Mouse (Mus musculus) thymus, postnatal 0 days (tissue): ENCODE results near the gene Cep170b. TPM values are rescaled to one million over a fixed set of nuclear protein-coding genes. Genes with fewer than 3 reads are reported as not detected.
A peak's percentile ranks its signal among the peaks of the same experiment; 100 is the strongest.

Experiments used
- DNase-seq: peaks from one replicate; pipeline ENCODE4 v3.0.0-alpha.2; 2015; ENCODE audit warnings: low spot score
- polyA plus RNA-seq: library from polyadenylated mRNA; unstranded; fragments of >200 nt; fragmentation: Nextera tagmentation; extraction: Ambion mirVana; gene quantifications from 2 replicates; pipeline ENCODE4 v1.2.1, GENCODE M21; 2015

Gene Cep170b
- 4.3 and 4.9 TPM in 2 replicates for polyA plus RNA-seq

GRCm38 (mm10) chr12:112720216-112720615 lies at the start of gene Cep170b:
Gene Cep170b, plus strand, starts transcription at chr12:112720455.
- DNase-seq = no peak

DNA sequence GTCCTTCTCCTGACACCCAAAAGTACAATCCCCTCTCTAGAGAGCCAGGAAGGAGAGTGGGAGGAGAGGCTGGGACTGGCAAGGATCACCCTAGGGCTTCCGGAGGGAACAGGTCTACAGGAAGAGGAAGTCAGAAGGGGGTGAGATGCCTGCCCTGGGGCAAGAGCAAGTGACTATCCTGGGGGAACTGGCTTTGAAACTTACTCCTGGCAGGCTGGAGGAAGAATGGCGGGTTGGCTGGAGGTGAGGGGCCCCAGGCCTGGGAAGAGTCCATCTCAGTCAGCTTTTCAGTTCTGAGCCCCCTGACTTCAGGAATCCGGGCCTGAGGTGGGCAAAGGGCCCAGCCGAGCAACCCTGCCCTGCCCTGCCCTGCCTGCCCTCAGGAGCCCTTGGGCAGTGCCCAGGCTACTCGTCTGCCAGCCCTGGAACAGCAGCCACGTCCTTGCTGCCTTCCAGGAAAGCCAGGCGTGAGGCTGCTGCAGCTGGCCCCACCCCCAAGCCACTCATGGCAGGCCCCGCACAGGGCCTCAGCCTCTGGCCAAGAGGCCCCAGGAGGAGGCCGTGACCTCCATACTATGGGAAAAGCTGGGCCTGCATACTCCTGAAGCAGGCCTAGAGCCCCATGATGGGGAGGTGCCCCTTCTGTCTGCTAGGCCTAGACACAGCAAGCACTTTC lies 49.4 kb upstream of the Cep170b start:
- no peak for DNase-seq

- no peak for DNase-seq
These were observed 48.4 kb upstream of the Cep170b start for GRCm38 (mm10) chr12:112671891-112672290.

DNA sequence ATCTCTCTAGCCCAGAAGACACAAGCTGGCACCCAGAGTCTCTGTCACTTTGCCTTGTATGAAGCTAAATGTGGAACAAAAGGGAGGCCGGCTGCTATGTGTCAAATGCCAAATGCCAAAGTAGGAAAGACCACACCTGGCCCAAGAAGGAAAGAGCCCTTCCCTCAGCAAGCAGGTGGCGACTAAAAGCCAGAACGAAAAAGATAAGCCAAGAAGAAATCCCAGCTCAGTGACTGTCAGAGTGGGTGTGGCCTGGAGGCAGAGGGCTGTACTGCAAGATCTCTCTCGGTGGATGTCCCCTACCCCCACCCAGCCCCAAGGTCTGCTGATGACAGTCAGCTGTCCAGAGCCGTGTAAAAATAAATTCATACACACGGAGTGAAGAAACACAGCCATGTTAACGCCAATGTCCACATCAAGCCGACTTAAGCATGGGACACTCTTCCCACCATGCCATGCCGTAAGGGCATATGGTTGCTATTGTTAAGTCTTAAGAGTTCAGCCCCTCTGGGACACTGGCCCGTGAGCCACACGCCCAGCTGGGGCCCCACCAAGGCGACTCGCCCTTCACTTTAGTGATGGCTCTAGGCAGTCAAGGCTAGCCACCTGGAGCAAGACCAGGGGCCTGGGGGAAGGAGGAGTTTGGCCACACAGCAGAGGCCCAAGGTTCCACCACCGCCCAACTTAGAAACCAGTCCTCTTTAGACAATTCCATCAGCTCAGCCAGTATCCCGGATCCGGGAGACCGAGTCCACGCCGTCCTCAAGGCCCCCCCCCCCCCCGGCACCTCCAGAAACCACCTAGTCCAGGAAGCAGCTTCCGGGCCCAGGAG lies 47.3 kb upstream of the Cep170b start:
- DNase-seq = peak; percentile 33

DNA sequence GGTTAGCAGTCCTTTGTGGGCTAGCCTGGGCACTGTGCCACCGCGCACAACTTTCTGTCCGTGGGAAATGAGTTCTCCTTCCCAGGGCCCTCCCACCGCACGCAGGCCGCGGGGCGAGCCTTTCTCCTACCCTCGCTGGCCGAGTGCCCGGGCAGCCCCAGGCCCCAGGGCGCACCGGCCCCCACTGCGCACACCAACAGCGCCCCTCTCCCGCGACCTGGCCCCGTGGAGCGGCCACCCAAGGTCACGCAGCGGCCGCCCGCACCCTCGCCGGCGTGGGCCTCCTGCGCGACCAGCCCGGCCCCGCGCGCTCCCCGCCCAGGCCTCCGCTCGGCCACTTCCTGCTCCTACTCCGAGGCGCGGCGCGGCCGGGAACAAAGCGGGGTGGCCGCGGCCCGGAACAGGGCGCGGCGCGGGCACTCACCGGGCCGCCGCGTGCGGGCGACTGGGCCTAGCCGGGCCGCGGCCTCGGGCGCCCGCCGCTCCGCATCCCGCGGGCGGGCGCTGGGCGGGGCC lies 46.6 kb upstream of the Cep170b start:
- DNase-seq = peak; percentile 44

DNA sequence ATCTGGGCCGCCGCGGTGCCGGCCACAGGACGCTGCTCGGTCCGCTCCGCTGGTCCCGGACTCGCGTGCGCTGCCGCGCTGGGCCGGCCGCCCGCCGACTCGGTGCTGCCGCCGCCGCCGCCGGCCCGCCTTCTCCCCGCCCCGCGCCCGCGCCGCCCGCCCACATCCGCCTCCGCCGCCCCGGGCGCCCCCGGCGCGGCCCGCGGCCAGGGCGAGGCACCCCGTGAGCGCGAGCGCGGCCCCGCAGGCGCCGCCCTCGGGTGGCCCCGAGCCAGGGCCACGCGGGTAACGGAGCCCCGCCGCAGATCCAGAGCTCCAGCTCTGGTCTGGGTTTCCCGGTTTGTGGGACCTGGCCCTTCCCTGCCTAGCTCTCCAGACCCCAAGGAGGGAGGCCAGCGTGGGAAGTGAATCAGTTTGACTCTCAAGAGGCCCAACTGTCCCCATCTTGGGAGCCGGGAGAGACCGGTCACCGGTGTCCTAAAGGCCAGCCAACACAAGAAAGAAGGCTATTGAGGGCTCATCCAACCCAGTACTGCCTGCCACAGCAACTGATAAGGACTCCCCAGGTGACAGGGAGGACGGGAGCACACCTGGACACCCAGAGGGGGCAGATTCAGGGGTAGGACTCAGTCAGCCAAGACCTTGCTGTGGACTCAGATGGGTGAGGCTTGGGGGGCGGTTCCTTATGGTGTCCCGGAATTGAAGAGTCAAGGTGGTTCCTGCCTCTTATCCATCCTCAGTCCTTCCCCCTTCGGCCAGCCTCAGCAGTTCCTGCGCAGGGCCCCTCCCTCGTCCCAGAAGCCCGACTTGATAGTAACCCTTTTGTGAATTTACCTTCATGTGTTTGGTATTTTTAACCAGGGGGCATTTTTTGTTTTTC lies 45.9 kb upstream of the Cep170b start, which contains the start of gene Akt1:
TSS of gene Akt1 (minus strand) at position 753 of the 880 bp plus-strand sequence.
- peak; percentile 52 for DNase-seq

- peak; percentile 90 for DNase-seq
These were observed 44.8 kb upstream of the Cep170b start for GRCm38 (mm10) chr12:112675245-112676035.

GRCm38 (mm10) chr12:112677076-112677475 lies 43.2 kb upstream of the Cep170b start:
- no peak for DNase-seq

DNA sequence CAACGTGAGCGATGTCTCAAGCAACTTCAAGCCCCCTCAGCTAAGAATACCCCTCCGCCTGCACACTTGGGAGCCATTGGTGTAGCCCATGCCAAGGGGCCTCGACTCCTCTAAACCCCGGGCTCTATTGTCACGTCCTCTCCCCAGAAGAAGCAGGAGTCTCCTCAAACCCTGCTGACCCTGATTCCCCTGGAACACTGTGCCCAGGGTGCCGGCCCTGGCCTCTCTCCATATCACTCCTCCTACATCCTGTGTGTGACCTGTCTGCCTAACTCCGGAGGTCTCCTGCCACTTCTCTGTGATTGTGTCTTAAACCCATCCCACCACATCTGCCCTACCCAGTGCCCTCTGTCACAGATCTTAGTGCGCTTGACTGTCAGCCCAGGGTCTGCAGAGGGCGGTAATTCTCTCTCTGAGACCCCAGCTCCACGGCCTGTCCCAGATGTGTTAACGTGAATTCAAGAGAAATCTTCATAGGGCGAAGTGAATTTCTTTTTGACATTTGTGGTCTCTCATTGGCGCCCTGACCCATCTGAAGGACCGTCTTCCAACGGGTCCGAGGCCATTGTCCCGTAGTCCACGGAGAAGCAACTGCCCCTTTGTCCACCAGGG lies 42.2 kb upstream of the Cep170b start:
- DNase-seq = peak; percentile 30

DNA sequence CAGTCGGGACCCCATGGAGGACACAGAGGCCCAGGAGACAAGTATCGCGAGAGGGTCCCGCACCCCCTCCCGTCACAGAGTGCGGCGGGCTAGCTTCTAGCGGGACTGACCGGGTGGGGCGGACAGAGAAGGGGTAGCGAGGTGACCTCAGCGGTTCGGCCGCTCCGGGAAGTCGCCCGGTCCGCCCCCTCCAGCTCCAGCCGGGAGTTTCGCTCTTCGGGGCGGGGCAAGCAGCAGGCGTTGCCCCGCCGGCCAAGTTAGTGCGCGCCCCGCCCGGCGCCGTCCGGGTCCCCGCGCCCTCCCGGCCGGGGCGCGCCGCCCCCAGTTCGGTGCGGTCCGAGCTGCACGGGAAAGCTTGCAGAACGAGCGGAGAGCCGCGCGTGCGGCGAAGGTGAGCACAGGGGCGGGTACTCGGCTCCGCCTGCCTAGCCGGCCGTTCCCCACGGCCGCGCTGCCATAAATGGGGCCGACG lies 41.7 kb upstream of the Cep170b start, which contains the start of gene Zbtb42:
TSS of gene Zbtb42 (plus strand) at position 274 of the 472 bp plus-strand sequence.
- peak; percentile 34 for DNase-seq

DNA sequence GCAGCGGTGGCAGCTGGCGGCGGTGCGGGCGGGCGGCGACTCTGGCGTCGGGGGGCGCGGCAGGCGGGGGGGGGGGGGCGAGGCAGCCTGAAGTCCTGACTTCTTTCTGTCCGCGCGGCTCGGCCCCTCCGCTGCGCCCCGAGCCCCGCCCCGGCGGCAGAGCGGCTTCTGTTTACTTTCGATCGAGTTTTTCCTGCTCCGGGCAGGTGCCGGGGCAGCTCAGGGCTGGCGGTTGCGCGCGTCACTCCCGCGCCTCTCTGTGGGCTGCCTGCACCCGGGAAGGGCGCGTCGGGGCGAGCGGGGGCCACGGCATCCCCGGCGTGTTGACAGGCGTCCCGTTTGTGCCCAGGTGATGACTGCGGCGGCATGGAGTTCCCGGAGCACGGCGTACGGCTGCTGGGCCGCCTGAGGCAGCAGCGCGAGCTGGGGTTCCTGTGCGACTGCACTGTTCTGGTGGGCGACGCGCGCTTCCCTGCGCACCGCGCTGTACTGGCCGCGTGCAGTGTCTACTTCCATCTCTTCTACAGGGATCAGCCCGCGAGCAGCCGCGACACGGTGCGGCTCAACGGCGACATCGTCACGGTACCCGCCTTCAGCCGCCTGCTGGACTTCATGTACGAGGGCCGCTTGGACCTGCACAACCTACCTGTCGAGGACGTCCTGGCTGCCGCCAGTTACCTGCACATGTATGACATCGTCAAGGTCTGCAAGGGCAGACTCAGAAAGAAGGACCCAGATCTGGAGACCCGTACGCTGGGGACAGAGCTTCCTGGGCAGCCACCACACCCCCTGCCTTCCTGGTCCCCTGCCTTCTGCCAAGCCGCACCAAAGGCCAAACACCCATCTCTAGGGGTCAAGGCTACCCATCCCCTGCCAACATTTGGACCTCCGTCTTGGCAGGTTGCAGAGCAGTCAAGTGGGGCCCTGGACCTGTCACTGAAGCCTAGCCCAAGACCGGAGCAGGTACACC lies 40.9 kb upstream of the Cep170b start:
- peak; percentile 52 for DNase-seq

DNA sequence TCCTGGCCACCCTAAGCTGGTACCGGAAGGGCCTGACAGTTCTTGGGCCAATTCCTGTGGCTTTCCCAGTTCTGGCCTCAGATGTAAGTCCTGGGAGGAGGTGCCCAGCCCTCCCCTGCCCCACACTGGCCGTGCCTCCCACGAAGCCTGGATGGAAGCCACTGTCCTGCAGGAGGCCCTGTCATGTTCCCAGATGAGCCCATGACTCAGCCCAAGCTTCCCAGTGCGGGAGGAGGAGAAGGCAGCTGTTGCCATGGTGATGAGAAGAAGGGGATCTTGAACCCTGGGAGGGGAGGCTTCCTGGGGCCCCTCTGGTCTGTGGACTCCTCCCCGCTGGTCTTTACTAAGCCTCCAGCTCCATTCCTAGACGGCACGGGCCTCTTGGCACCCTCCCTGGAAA lies 36.9 kb upstream of the Cep170b start:
- DNase-seq = no peak

- no peak for DNase-seq
These were observed 31.8 kb upstream of the Cep170b start for GRCm38 (mm10) chr12:112688458-112688857.

DNA sequence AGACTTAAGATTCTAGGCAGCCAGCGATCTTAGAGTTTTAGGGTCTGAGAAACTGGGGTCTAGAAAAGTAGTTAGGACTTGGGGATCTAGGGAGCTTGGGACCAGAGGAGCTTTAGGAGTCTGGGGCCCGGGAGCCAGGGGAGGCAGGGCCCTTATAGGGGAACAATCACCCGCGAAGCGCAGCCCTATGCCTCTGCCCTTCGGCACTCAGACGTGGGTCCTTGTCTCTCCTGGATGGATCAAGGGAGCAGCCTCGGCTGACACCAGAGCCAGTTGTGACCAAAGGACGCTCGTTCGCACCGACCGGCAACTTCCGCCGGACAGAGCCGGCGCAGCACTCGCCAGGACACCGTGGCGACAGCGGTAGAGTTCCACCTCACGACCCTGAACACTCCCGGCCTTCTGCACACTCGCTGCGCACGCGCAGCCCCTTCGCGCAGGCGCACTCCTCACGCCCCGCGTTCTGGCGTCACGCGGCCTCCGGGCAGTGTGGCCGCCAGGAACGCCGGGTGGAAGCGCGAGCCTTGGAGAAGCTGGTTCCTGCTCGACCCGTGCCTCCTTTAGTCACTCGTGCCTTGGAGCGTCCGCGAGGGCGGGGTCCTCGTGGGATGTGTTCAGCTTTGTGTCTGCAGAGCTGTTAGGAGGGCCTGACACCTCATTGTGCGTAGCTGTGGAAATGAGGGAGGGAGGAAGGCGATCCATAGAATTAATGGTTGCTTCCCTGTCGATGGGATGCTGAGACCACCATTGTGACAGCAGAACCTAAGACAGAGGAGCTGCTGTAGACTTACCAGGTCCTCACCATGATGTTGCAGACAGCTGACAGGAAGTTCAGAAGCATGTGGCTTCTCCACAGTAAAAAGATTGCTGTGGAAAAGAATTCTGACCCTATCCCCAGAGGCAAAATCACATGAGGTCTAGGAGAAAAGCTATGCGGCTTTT lies 26.8 kb upstream of the Cep170b start:
- DNase-seq = peak; percentile 92

DNA sequence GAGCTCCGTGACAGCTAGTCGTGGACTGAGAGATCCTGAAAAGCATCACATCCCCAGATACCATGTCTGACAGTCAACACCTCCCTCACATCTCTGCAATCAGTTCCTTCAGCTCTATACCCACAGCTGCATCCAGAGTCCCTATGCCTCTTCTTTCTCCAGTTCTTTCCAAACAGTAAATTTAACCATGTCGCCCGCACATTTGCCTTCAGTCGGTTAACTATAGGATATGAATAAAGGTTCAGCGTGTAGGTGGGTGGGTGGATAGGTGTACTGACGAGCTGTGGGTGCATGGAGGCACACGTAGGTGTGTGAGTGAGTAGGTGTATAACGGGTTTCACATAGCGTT lies 26.2 kb upstream of the Cep170b start:
- DNase-seq = no peak

- no peak for DNase-seq
These were observed 23.3 kb upstream of the Cep170b start for GRCm38 (mm10) chr12:112696806-112697425.

DNA sequence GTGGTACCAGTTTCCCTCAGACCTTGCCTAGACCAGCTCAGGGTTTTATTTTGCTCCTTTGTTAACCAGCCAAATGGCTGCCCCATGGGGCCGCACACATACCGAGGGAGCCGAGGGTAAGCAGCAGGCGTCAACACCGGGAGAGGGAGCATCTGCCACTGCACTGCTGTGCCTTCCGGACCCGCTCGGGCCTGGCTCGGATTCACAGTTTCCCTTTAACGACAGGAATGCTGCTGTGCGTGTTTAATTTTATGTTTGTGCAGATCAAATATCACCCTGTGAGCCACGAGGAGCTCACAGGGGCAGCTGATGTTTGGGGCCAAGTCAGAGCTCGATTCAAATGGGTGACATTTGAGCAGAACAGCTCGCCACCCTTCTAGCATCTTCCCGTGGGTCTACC lies 19.7 kb upstream of the Cep170b start:
- no peak for DNase-seq
